Mouse (Mus musculus): ENCODE data around the gene Lrrc14b.

Gene Lrrc14b

GRCm38 (mm10) chr13:74363859-74364235, at the start of gene Lrrc14b:
Gene Lrrc14b (minus strand): TSS chr13:74364005.
- DNase-seq (ENCODE audit: low spot score in 2 of 2): no peak

- DNase-seq (ENCODE audit: low spot score in 2 of 2): no peak
These were observed 35.6 kb upstream of the Lrrc14b start, which contains the start of gene Ftl1-ps1 for GRCm38 (mm10) chr13:74399298-74399839. Gene Ftl1-ps1 (plus strand): TSS chr13:74399694.

GRCm38 (mm10) chr13:74391156-74391555, 27.4 kb upstream of the Lrrc14b start:
- DNase-seq (ENCODE audit: low spot score in 2 of 2): no peak

GRCm38 (mm10) chr13:74390371-74390990, 26.7 kb upstream of the Lrrc14b start, which contains the start of gene Zfp72:
Gene Zfp72 (minus strand): TSS chr13:74390836.
- DNase-seq (ENCODE audit: low spot score in 2 of 2): peak; percentile 62 to 63

- DNase-seq (ENCODE audit: low spot score in 2 of 2): no peak
These were observed 25.9 kb upstream of the Lrrc14b start for GRCm38 (mm10) chr13:74389730-74390129.

GRCm38 (mm10) chr13:74382289-74382688, 18.5 kb upstream of the Lrrc14b start:
- DNase-seq (ENCODE audit: low spot score in 2 of 2): no peak

GRCm38 (mm10) chr13:74381533-74382276, 17.9 kb upstream of the Lrrc14b start:
- DNase-seq (ENCODE audit: low spot score in 2 of 2): no peak

GRCm38 (mm10) chr13:74363176-74363858, 488 bp downstream of the Lrrc14b start:
- DNase-seq (ENCODE audit: low spot score in 2 of 2): no peak

- DNase-seq (ENCODE audit: low spot score in 2 of 2): peak in 1 of 2 experiments; percentile 16
These were observed 1.6 kb downstream of the Lrrc14b start for GRCm38 (mm10) chr13:74362218-74362617.

GRCm38 (mm10) chr13:74356491-74356890, 7.3 kb downstream of the Lrrc14b start:
- DNase-seq (ENCODE audit: low spot score in 2 of 2): no peak

- no peak for DNase-seq (ENCODE audit: low spot score in 2 of 2)
These were observed 13.3 kb downstream of the Lrrc14b start for GRCm38 (mm10) chr13:74350435-74350906.

GRCm38 (mm10) chr13:74349566-74350434, 14.0 kb downstream of the Lrrc14b start, which contains the start of the genes Sdha and Ccdc127:
Gene Sdha (minus strand): TSS chr13:74350280.
Gene Ccdc127 (plus strand): TSS chr13:74350309.
- DNase-seq (ENCODE audit: low spot score in 2 of 2): peak; percentile 94 to 96

GRCm38 (mm10) chr13:74341036-74341435, 22.8 kb downstream of the Lrrc14b start:
- peak; percentile 41 to 42 for DNase-seq (ENCODE audit: low spot score in 2 of 2)

- DNase-seq (ENCODE audit: low spot score in 2 of 2): no peak
These were observed 34.5 kb downstream of the Lrrc14b start for GRCm38 (mm10) chr13:74329321-74329720.

- peak; percentile 95 to 96 for DNase-seq (ENCODE audit: low spot score in 2 of 2)
These were observed 46.5 kb downstream of the Lrrc14b start, which contains the start of gene Pdcd6 for GRCm38 (mm10) chr13:74317170-74317849. Gene Pdcd6 (minus strand): TSS chr13:74317580.

GRCm38 (mm10) chr13:74316789-74317169, 47.0 kb downstream of the Lrrc14b start:
- no peak for DNase-seq (ENCODE audit: low spot score in 2 of 2)

- no peak for DNase-seq (ENCODE audit: low spot score in 2 of 2)
These were observed 47.4 kb downstream of the Lrrc14b start for GRCm38 (mm10) chr13:74316386-74316785.

- no peak for DNase-seq (ENCODE audit: low spot score in 2 of 2)
These were observed 49.2 kb downstream of the Lrrc14b start for GRCm38 (mm10) chr13:74314616-74315015.
